Mouse (Mus musculus): ENCODE results near the gene Kirrel3.

- no peak for TF ChIP-seq CTCF (IDR thresholded peaks at IDR 0.05; ENCODE audit: insufficient read depth, low read length)
- no peak for TF ChIP-seq POLR2A (IDR thresholded peaks at IDR 0.05; ENCODE audit: borderline replicate concordance, extremely low read depth, low read depth, low read length)
Measured at GRCm38 (mm10) chr9:34884325-34884724, 398.6 kb downstream of the Kirrel3 start.
